Mouse (Mus musculus) heart, postnatal 36 days (tissue): ENCODE results near the gene Tlr3. TPM values are rescaled to one million over a fixed set of nuclear protein-coding genes. Genes with fewer than 3 reads are reported as not detected.

ENCODE experiments used
- DNase-seq, 2 experiments: peaks; one replicate each; pipeline ENCODE4 v3.0.0; 2021 to 2022
- intact Hi-C: fragments of 180-260 bp; cut with DNase I; formaldehyde crosslinking; loops from one replicate; pipeline ENCODE4 v1.15.1; 2025
- total RNA-seq, 2 experiments: library from RNA; stranded (reverse); gene quantifications; 2 replicates each; pipeline ENCODE4 v1.2.3; 2021

Tlr3 gene
- total RNA-seq = 1 to 10 TPM; 6.5 to 8.0 TPM

- DNase-seq = peak in 1 of 2 experiments; percentile 5
- intact Hi-C loops = no loop called here
Observed at GRCm38 (mm10) chr8:45410882-45411281, at the start of gene Tlr3. Gene Tlr3 (minus strand): TSS chr8:45411080.

DNA sequence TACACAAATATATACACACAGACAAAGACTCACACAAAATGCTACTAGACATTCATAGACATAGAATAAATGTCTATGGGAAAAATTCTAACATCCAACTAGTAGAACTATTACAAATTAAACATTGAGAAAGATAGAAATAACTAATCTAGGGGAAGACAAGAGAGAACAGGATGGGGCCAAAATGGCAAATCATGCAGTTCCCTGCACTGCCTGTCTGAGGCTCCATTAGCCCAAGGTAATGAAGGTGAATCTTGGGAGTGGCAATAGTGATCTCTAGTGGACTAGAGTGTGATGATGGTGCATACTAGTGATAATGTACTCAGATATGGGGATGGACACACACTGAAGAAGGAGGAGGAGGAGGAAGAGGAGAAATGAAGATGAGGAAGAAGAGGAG, 47.0 kb upstream of the Tlr3 start:
- intact Hi-C loops = no loop called here
- DNase-seq = no peak

DNA sequence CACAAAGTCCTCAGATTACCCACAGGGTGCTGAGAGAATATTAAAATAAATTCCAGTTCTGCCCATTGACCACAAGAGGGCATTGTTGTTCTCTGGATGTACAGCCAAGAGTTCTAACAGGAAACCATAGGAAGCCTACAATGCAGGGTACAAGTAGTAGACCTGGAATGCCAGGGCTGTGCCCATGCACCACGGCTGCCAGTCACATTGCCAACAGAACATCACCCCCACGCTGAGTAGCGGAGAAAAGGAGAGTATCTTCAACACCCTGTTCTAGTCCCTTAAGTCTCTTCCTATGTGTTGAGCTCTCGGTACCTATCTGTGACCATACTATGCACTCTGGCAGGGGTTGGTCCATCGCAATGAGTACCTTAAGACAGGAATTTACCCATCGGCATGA, 43.5 kb upstream of the Tlr3 start:
- intact Hi-C loops = loop anchor here (1.0 kb wide), 1 partner anchor 326 kb away; no protein-coding TSS in a partner anchor
- peak; percentile 31 to 57 for DNase-seq

DNA sequence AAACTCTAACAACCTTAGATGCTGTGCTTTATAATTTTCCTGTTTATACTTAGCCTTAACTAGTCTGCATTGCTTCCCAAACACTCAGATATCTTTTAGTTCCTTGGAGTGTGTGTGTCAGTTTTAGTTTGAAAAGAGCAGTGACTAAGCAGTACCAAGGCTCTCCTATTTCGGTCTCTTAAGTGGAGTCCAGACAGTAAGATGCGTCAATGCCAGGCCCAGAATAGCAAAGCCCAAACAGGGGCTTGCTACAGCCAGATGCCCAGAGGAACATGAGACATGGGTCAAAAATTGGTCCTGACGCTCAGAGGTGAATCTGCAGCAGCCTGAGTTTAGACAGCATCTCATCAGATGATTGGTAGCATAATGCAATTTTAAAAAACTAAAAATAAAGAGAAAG, 41.2 kb upstream of the Tlr3 start:
- intact Hi-C loops = loop anchor here (2.0 kb wide), 1 partner anchor 207 kb away; no protein-coding TSS in a partner anchor
- peak in 1 of 2 experiments; percentile 12 for DNase-seq

DNA sequence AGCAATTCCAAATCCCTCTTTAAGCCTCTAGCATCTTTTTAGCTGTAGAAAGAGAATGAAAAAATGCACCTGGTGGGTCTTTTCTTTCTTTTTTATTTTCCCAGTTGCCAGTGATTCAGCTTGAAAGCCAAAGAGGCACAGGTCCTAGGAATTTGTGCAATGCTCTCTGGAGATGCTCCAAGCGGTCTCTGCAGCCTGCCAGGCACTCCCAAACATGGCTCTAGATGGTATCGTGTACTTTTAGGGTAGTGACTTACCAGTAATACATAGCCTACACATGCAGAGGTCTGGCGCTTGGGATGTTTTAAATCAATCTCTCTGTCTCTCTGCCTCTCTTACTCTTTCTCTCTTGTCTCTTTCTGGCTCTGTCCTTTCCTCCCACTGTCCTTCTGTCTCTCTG, 38.0 kb upstream of the Tlr3 start:
- DNase-seq = peak in 1 of 2 experiments; percentile 12
- intact Hi-C loops = no loop called here

DNA sequence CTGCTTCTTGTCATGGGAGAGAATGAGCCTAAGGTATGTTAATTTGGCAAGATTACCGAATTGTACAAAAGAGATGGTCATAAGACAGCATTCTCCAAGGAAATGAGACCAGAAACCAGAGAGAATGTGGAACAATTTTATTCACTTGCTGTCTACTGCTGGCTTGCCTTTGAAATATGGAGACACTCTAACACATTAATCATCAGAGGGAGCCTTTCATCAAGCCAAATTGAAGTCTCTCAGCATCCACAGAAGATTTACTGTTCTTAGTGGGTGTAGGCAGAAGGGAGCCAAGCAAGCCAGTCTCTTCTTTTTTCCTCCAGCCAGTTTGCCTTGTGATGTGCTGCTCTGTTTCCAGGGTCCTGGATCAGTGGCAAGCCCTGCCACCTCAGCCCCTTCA, 37.4 kb upstream of the Tlr3 start:
- intact Hi-C loops = no loop called here
- no peak for DNase-seq

GRCm38 (mm10) chr8:45438899-45439535, 28.1 kb upstream of the Tlr3 start:
- intact Hi-C loops = loop anchor here (2.0 kb wide), 1 partner anchor 496 kb away; the partner anchor contains the start of gene Ccdc110

DNA sequence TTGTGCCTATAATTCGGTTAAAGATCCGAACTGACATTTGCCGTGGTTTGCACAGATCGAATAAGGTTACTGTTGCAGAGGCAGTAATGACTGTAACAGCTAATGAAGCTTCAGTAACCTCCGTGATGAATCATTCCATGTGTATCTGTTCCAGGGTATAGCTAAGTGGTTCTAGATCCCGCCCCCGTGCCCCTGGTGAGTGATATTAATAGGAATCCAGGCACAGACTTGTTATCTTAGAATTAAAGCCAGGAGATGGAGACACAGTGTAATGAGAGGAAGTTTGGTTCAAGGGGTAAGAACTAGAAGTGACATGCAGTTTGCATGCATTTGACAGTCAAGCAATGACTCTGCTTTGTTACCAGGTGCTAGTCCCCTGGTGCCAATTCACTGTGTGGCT, 9.3 kb upstream of the Tlr3 start:
- intact Hi-C loops = no loop called here
- no peak for DNase-seq

More at GRCm38 (mm10) chr8:45438899-45439535, 28.1 kb upstream of the Tlr3 start:
- DNase-seq = no peak

GRCm38 (mm10) chr8:45414965-45415364, 4.1 kb upstream of the Tlr3 start:
- intact Hi-C loops = no loop called here
- no peak for DNase-seq

GRCm38 (mm10) chr8:45410146-45410880, 567 bp downstream of the Tlr3 start:
- peak; percentile 73 to 79 for DNase-seq
- intact Hi-C loops = no loop called here

GRCm38 (mm10) chr8:45409702-45410101, 1.2 kb downstream of the Tlr3 start:
- peak in 1 of 2 experiments; percentile 7 for DNase-seq
- intact Hi-C loops = no loop called here

- intact Hi-C loops = no loop called here
- DNase-seq = no peak
Observed at GRCm38 (mm10) chr8:45383250-45383649, 27.6 kb downstream of the Tlr3 start.

DNA sequence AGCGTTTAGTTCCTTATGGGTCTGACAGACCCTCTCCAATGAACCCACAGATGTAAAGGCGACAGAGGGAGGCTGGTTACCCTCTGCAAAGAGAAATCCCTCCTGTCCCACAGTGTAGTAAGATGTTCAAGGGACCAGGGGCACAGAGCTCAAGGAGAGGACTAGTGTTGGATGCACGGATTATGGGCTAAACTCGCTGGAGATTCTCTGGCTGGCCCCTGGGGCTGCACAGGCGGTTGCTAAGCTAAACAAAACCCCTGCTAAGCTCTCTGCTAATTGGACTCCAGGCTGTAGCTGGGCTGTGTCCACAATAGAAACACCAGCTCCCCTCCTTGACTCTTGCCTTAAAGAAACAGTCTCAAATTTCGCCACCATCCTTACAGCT, 28.9 kb downstream of the Tlr3 start, which contains the start of gene Fam149a:
Fam149a (minus strand) TSS at position 329 of the 385 bp plus-strand sequence.
- intact Hi-C loops = no loop called here
- no peak for DNase-seq

DNA sequence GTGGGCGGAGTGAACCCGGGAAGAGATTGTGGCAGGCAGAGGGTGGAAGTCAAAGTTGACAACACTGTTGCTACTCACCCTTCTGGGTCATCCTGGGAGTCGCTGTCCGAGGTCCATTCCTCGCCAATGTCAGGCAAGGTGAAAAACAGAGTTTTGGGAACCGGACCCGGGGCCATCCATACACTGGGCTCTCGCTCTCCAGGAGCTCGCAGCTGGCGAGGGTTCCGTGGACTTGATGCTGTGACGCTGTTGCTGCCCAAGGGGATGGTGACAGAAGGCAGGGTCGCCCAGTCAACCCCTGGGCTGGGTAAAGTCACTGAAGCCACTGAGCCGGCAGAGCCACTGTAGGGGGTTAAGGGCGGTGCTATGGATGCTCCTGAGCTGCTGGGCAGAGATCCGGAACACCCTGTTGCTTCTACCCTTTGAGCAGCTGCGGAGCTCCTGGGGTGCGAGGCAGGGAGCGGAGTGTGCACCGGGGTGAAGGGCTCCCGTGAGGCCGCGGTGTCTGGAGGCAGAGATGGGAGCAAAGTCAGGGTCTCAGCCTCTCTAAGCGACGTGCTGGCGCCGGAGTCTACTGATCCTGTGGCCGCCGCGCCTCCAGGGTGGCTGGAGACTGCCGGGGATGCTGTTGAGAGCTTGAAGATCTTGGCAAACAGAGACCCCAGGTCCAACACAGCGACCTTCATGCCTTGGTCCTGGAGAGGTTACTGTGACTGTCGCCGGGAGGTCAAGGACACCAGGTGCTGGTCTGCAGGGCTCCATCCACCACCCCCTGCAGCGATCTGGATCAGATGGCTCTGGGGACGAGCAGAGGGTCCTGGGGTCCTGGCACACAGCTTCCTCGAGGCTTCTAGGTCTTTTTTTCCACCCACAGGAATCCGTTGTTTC, 29.6 kb downstream of the Tlr3 start:
- intact Hi-C loops = no loop called here
- no peak for DNase-seq

DNA sequence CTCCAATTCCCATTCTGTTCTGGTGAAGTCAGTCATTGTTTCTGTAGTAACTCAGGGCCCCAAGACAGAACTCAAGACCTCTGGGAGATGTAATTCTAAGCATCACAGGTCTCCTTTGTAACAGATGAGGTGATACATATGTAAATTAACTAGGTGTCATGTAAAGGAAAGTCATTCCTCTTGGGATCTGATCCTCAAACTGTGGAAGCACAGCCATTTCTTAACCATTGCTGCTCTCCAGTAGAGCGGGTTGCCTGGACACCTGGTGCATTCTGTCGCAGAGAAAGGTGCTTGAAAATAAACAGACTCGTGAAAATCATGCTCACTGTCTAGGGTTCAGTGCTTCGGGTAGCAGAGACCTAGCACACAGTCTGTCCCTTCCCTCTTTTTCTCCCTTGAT, 30.3 kb downstream of the Tlr3 start:
- intact Hi-C loops = no loop called here
- no peak for DNase-seq

- intact Hi-C loops = no loop called here
- DNase-seq = no peak
Observed at GRCm38 (mm10) chr8:45374071-45374470, 36.8 kb downstream of the Tlr3 start.

- DNase-seq = no peak
- intact Hi-C loops = no loop called here
Observed at GRCm38 (mm10) chr8:45367154-45367553, 43.7 kb downstream of the Tlr3 start.

DNA sequence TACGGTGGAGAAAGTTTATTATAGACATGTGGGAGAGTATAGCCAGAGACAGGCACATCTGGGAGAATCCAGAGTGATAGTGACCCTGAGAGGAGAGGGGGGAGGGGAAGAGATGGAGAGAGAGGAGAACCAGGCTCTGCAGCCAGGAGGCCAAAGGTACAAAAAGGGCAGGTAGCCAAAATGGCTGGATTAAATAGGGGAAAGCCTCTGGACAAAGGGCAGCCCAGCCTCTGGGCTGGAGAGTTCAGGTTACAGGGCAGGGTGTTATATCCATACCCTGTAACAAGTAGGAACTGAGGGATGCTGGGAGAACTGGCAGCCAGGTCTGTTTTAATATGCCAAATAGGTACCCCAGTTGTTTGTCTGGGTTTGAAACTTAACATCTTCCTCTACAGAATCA, 47.7 kb downstream of the Tlr3 start:
- intact Hi-C loops = no loop called here
- no peak for DNase-seq

DNA sequence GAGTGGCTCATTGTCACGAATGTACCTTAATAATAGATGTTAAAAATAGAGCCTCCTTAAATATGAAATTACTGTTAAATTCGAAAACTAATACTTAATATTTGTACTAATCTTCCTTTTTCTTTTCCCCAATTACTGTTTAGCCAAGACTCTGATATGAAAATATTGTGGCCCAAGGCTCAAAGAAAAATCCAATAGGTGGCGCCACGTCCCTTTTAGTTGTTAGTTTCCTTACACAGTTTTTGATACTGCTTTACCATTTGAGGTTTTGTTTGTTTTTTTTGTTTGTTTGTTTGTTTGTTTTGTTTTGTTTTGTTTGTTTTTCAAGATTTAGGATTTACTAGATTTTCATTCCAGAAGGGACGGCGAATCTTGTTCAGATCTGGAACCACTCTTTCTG, 48.6 kb downstream of the Tlr3 start:
- DNase-seq = no peak
- intact Hi-C loops = no loop called here

GRCm38 (mm10) chr8:45359091-45359605, 51.7 kb downstream of the Tlr3 start:
- intact Hi-C loops = no loop called here
- no peak for DNase-seq
